9 mouse cellular contexts compared by ENCODE assay signal in the genomic region with DNA sequence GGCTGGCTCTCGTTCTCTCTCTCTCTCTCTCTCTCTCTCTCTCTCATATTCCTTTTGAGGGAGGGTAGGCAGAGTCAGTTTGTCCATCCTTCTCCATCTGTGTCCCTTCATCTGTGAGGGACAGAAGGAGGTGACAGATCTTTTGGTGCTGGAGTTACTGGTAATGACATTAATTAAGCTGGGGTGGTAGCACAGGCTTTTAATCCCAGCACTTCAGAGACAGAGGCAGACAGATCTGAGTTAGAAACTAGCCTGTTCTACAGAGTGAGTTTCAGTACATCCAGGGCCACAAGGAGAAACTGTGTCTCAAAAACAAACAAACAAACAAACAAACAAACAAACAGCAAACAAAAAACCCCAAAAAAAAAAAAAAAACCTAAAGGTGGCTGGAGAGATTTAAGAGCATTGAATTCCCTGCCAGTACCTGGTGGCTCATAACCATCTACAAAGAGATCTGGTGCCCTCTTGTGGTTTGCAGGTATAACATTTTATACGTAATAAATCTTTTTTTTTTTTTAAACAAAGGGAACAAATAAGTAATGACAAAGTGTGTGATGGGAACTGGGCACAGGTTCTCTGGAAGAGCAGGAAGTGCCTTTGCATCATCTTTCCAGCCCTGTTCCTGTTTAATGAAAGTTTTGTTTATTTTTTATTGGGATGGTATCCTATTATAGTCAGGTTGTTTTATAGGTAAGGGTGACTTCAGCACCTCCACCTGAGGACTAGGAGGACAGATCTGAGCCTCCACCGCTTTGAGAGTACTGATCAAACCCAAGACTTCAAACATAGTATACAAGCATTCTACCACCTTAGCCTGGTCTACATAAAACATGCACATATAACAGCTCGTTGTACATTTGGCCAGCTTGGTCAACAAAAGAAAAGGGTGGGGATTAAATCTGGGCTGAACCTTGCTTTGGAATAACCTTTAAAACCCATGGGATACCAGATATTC. TPM values are rescaled to one million over a fixed set of nuclear protein-coding genes. Genes with fewer than 3 reads are reported as not detected.
DNase-seq lines count a peak whose midpoint lies in the region; ATAC-seq and TF ChIP-seq lines count a peak whose summit lies in the region.
"Had no signal": no experiment of that assay in that cellular context is flagged by ENCODE, and none has a peak within 500 bp of the region (broad histone marks: within the 10 kb centered on the region; RNA-seq: fewer than 3 reads in every experiment).

No protein-coding gene starts in this region.

- peak; percentile 85 for ATAC-seq in megakaryocyte progenitor cell, adult 5-6 weeks (replicated peaks; ENCODE audit: poor library complexity)

- intact Hi-C loops in heart, postnatal 36 days (cut with DNase I): loop anchor here (1.0 to 5.0 kb wide), 4 partner anchors 123 to 640 kb away; a partner anchor contains a TSS

- no peaks in the 10 kb centered on the region for H3K79me2 ChIP-seq in liver, adult 2 months (ENCODE audit: control insufficient read depth, insufficient read depth, low read length)

- H3K4me1 ChIP-seq in liver, adult 2 months (ENCODE audit: control insufficient read depth, insufficient read depth, low read length): peaks cover 9% of the 10 kb centered on the region

- H3K27ac ChIP-seq in liver, adult 2 months (replicated peaks; ENCODE audit: insufficient read depth, low read depth, low read length): no peak overlapping the region
- H3K27ac ChIP-seq: macrophage had no signal

- H3K9ac ChIP-seq in liver, adult 2 months (ENCODE audit: low read depth, low read length): no peak overlapping the region

- no peaks in the 10 kb centered on the region for H3K27me3 ChIP-seq in liver, adult 2 months (ENCODE audit: control insufficient read depth, insufficient read depth, low read length)

- TF ChIP-seq POLR2A in liver, adult 2 months (IDR thresholded peaks at IDR 0.05; ENCODE audit: extremely low read depth, insufficient read depth, low read length): no peak

- WGBS in liver, adult 2 months: 72% methylated on average over 4 of the region's 4 CpGs

- peaks cover 26% of the 10 kb centered on the region for H3K36me3 ChIP-seq in liver, adult 2 months (ENCODE audit: control insufficient read depth, insufficient read depth, low read length)

- no peak overlapping the region for H3K4me3 ChIP-seq in liver, adult 2 months (ENCODE audit: insufficient read depth, low read depth, low read length)

- TF ChIP-seq CTCF in liver, adult 2 months (IDR thresholded peaks at IDR 0.05; ENCODE audit: low read depth, low read length): peak; percentile 40; the same call in 1 of the 2 replicates

- DNase-seq in adrenal gland, postnatal 10 days: peak; percentile 41
- no peak for DNase-seq in adrenal gland, postnatal 25 days
- DNase-seq in liver, adult 2 months (ENCODE audit: extremely low read depth, low read depth, low spot score): peak; percentile 66
- no peak for DNase-seq in liver
- DNase-seq in c-Kit-positive CD71-negative TER-119-negative erythroid progenitor cells, embryonic 14.5 days (ENCODE audit: low read depth): peak; percentile 12
- DNase-seq in heart, postnatal 36 days: peak; percentile 17 to 28
- no peak for DNase-seq in yolk sac, embryonic 10.5 days (ENCODE audit: low spot score)

RNA-seq across cellular contexts. Expression of a gene that starts 16.2 kb away (rescaled TPM):
- total RNA-seq in adrenal gland, postnatal 10 days (2021): 10 to 100 TPM; 61.9 to 70.0 TPM
- 75.0 and 75.3 TPM in 2 replicates for total RNA-seq in adrenal gland, postnatal 25 days (2021)
- total RNA-seq in liver, adult 2 months (2014; rRNA removed): 23.0 and 31.0 TPM in 2 replicates
- polyA plus RNA-seq in liver, adult 2 months (2012; rRNA removed): 1.6 and 1.8 TPM in 2 replicates
- total RNA-seq in heart, postnatal 36 days (2021): 10 to 100 TPM; 32.5 to 36.7 TPM
- 139 and 148 TPM in 2 replicates for total RNA-seq in megakaryocyte progenitor cell, adult 5-6 weeks (2015)
- total RNA-seq in megakaryocyte progenitor cell, adult 5-6 weeks (2017): 214 and 253 TPM in 2 replicates

RNA-seq across cellular contexts. Expression of a gene that starts 34.6 kb away (rescaled TPM):
- 10 to 100 TPM; 48.2 to 63.2 TPM for total RNA-seq in adrenal gland, postnatal 10 days (2021)
- 67.5 and 72.9 TPM in 2 replicates for total RNA-seq in adrenal gland, postnatal 25 days (2021)
- total RNA-seq in liver, adult 2 months (2014; rRNA removed): 29.4 and 31.0 TPM in 2 replicates
- 2.8 and 3.0 TPM in 2 replicates for polyA plus RNA-seq in liver, adult 2 months (2012; rRNA removed)
- total RNA-seq in heart, postnatal 36 days (2021): 10 to 100 TPM; 37.1 to 40.4 TPM
- total RNA-seq in megakaryocyte progenitor cell, adult 5-6 weeks (2015): 62.5 and 67.2 TPM in 2 replicates
- total RNA-seq in megakaryocyte progenitor cell, adult 5-6 weeks (2017): 34.1 and 48.3 TPM in 2 replicates

Comparison
In these comparisons a context has a peak if more than half of its experiments do, and no peak if none do; other contexts are left out.
1. DNase-seq: peak in adrenal gland, postnatal 10 days (single experiment), liver, adult 2 months (single experiment), c-Kit-positive CD71-negative TER-119-negative erythroid progenitor cells, embryonic 14.5 days (single experiment) and heart, postnatal 36 days (2 of 2); none in adrenal gland, postnatal 25 days (single experiment), liver (single experiment) and yolk sac, embryonic 10.5 days (single experiment).